Mouse (Mus musculus) large intestine, adult 2 months (tissue): ENCODE measurements around the gene Gria2. TPM values are rescaled to one million over a fixed set of nuclear protein-coding genes. Genes with fewer than 3 reads are reported as not detected.

ENCODE experiments used
- DNase-seq: peaks from one replicate; pipeline ENCODE4 v3.0.0-alpha.2; 2012; ENCODE audit warnings: low read depth, low spot score
- WGBS: fragments of 180-500 bp; shearing (Covaris S2); methylation state at CpG from one replicate; pipeline ENCODE4 v1.1.7; 2018; 5-methylcytosine and 5-hydroxymethylcytosine counted together
- polyA plus RNA-seq: library from polyadenylated mRNA; depleted of rRNA; stranded (reverse); fragments of >200 nt; gene quantifications from 2 replicates; pipeline ENCODE4 v1.2.3, GENCODE M21; 2012

Gene Gria2
- polyA plus RNA-seq, 1 experiment: 0.15 TPM

DNA sequence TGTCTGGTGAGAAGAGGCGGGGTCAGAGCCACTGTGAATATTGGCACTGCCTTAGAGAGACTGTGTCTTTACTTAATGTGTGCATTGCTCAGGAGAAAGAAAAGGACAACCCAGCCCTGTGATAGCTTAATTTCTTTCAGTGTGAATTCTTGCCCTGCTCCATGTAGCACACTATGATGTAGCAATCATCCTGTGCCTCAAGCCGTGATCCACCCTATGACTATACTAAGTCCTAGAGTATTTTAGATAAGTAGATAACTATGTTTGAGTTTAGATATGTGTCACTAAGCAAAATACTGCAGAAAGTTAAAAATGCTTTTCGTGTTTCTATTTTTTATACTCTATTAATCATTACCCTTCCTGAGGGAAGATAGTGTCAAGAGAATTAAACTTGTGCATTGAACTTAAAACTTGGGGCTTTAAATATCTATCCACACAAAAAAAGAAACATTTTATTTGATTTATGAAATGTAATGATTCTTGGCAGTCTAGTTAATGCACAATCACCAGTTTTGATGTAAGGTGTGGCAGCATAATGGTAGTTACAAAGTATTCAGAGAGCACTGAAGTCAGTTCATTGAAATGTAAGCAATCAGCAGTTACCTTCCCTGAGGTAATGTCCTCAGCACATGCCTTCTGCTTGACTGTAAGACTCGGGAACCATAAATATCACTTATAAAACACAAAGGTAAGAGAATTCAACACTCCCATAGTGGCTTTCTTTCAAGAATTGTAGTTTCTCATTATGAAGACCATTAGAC lies 22.1 kb downstream of the Gria2 start:
- 36% methylated on average over 4 of the region's 4 CpGs for WGBS
- no peak for DNase-seq

DNA sequence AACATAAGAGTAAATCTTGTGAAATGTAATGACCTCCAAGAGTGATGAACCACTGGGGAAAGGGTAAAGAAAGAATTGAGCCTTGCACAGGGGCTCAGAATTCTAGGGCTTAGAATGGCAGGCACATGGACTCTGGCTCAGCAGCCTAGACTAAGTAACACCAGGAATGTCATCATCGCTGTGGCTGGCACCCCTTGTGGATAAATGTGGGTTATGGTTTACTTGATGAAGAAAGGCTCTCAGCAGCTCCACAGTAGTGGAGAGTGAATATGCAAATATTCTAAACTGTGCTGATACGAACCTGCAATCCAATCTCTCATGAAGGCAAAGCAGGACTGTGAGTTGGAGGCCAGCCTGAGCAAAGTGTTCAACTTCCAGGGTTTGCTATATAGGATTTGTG lies 26.0 kb downstream of the Gria2 start:
- WGBS: 82% methylated on average over 2 of the region's 2 CpGs
- no peak for DNase-seq

DNA sequence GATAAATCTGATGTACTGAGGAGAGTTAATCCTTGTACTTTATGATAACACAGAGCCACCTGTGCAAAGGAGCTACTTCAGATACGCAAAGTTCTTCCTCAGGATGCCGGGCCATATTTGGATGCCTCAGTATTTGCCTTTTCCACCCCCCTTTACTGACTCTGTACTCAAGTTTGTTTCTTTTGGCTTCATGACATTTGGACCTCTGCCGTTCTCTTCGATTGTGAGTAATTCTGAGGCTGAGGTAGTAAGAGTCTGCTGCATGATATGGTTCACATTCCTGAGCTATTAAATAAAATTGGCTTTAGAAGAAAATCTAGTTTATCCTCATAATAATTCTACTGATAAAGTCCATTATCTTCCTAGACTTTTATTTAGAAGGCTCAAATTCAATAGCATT lies 26.7 kb downstream of the Gria2 start:
- WGBS: 47% methylated on average over 4 of the region's 4 CpGs

DNA sequence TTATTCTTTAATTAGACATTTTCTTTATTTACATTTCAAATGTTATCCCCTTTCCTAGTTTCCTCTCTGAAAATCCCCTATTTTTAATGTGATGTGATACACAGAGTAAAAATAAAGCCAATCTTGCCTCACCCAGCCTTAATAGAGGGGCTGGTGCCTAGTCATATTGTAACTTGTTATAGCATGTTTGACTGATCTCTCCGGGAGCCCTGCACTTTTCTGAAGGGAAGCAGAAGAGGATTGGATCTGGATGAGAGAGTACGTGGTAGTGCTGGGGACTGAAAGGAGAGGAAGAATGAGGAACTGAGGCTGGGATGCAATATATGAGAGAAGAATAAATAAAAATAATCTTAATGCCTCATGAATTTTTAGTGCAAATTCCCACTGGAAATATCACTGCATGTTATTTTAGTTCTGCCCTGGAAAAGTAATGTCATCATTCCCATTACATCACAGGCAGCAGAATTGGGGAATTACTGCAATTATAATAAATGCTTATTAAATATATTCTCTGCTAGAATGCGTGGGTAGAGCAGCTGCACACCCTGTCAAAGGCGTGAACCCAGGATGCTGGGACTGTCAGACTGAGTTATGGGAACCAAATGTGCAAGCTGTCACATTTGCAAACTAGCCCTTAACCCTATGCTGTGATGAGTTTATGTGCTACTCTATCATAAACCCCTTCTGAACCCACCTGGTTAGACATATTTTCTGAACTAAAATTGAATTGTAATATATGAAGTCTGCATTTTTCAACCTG lies 28.4 kb downstream of the Gria2 start:
- DNase-seq: no peak
- 69% methylated on average over 4 of the region's 4 CpGs for WGBS

More for the DNA sequence above, 26.7 kb downstream of the Gria2 start:
- no peak for DNase-seq

DNA sequence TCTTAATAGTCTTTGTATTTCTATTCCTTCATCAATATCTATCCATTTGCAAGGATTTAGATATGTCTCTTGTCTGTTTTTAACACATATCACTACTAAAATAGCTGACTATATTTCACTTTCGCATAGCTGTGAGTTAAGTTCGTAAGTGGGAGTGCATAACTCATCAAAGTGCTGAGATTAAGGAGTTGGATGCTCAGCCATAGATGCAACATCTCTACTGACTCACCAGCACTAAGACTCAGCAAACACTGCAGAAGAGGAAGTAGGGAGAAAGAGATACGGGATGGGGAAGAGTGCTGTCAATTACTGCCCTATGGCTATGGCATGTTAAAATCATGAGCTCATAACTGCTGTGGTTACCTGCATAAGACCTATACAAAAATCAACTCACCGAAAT lies 29.4 kb downstream of the Gria2 start:
- WGBS: 80% methylated on average over 4 of the region's 4 CpGs
- no peak for DNase-seq

DNA sequence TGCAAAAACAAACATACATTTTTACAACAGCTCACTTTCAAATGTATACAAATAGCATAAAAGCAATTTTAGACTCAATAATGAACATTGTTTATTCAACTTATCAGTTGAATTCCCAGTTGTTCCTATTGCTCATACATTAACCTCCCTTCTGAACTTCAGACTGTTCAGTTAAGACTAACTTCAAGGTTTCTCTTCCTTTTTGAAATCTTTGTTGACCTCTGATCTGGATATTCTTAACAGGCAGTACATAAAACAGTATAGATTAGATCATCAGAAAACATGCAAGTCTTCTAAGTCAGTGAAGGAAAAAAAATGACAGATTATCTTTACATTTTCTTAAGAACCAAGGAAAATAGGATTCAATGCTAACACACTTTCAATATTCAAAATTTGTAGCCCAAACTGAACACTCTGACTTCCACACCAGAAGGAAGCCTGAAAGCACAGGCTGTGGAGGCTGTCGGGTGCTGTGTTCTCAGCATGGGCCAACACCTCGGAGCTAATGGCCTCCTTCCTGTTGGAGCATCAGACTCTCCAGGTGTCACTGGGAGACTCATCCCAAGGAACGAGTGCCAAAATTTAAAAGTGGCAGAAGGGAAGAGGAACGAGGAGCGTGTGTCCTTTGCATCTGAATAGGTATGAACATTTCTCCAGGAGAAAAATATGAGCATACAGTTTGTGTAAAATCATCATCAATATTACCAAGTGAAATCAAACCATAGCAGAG lies 33.0 kb downstream of the Gria2 start:
- 71% methylated on average over 5 of the region's 5 CpGs for WGBS
- no peak for DNase-seq

DNA sequence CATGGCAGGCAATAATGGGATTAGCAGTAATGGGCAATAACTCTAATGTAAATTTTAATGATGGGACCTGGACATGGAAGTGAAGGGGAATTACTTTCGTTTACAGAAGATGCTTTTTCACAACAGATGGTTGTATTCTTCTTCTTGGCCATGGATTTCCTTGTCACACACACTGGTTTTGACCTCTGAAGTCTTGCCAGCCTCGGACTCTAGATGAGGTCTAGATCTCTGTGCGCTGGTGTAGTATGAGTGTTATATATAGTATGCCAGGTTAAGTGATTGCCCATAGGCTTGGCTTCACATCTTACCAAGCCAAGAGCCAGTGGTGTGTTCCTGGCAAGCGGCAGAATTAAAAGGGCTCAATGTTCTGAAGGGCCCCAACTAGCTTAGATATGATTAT lies 43.7 kb downstream of the Gria2 start:
- no peak for DNase-seq
- WGBS: 80% methylated on average over 4 of the region's 4 CpGs

DNA sequence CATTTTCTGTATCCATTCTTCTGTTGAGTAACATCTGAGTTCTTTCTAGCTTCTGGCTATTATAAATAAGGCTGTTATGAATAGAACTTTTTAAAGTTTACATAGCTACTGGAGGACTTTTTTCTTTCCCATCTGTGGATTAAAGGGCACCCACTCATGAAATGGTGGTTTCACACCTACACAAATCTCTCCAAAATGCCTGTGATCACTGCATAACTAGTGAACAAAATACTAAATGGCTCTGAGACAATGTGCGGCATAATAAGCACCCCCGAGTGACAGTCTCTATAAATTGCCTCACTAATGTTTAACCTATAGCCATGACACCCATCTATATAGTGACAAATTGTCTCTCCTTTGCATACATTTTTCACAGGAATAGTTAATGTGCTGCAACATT lies 44.3 kb downstream of the Gria2 start:
- WGBS: 83% methylated on average over 2 of the region's 2 CpGs

DNA sequence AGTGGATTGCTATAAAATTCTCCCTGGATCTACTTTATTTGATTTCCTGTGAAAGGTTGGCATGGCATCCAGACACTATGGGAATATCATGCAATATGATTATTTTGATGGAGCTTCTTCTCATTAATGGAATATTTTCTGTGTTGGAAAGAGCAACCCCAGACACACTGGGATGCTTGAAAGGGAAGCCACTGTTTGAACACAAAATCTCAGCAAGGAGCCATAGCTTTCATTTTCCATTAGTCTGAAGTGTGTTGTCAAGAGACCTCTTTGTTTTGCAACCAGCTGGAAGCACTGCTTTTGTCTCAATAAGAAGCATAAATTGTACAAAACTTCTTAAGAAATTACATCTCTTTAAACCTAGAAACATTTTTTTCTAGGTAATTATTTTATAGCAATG lies 51.8 kb downstream of the Gria2 start:
- DNase-seq: no peak

More for the DNA sequence above, 44.3 kb downstream of the Gria2 start:
- no peak for DNase-seq

DNA sequence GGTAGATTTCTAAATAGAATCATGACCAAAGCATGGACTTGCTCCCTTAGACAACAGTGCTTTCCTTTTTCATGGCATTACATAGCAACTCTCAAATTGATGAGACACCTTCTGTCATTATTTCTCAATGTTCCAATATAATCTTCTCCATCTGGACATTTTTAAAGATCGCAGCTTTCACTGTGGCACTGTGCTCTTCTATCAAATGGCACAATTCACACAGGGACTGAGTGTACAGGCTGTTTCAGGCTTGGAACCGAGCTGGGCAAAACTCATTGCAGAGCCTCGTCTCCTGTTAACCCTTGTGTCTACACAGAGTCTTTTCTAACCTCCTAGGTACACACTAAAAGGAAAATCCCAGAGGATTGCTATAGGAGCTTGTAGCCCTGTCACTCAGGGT lies 77.4 kb downstream of the Gria2 start:
- no peak for DNase-seq
- WGBS: 56% methylated on average over 3 of the region's 3 CpGs

DNA sequence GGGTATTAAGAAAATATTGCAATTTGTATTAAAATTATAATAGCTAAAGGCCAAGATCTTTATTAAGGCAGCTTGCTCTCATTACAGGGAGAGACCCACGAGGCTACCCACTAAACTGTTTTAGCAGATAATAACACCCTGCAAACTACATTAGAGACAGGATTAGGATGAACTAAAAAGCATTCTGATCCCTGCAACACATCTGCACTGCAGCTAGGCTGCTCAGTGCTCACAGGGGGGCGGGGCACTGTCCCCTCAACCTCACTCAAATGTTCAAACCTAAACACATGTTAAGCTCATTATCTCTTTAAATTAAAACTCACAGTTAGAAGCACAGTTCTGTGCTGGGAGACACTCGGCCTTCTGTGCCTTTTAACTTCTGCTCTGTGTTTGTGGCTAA lies 89.5 kb downstream of the Gria2 start:
- WGBS: 56% methylated on average over 3 of the region's 3 CpGs
- DNase-seq: no peak

DNA sequence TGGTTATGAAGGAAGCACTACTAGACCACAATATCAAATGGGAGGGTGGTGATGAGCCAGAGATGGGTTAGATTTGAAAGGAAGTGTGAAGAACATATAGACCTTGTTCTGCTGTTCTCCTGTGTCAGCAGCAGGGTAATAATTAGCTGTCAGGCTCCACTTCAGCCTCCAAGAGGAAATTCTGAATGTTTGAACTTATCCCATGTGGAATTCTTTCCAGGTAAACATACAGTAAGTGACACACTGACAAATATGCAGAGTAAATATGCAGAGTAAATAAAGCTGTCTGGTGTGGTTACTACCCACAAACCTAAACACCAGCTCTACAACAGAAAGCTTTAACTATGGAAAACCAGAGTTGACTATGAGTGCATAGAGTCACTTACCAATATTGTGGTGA lies 93.6 kb downstream of the Gria2 start:
- DNase-seq: no peak

DNA sequence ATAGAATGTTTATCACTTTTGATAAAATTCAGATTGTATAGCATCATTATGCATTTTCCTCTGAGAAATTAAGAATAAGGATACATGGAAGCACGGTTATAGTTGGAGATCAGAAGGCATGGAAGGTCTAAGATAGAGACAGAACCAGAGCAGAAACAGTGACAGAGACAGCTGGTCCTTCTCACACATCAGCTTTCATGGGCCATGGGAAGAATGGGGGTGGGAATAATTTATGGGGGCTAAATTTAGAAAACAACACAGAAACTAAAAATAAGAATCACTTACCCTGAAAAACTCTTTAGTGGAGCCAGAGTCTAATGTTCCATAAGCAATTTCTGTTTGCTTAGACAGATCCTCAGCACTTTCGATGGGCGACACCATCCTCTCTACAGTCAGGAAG lies 100.5 kb downstream of the Gria2 start:
- no peak for DNase-seq
- WGBS: 87% methylated on average over 3 of the region's 3 CpGs

DNA sequence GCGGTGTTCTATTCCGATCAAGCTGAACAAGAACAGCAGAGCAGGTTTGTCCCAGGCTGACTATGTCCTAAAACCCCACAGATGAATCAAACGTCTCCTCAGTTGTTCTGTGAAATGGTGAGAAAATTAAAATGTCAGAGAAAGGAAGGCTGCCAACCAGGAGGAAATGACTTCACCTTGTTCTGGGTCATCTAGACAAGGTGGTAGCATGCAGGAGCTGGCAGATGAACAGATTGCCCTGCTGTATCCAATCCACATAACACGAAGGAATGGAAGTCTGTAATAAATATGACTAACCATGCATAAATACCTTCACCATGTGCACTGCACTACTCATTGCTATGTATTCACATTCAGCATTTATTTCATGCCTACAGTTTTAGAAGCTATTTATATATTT lies 105.1 kb downstream of the Gria2 start:
- DNase-seq: no peak
- 68% methylated on average over 4 of the region's 4 CpGs for WGBS

DNA sequence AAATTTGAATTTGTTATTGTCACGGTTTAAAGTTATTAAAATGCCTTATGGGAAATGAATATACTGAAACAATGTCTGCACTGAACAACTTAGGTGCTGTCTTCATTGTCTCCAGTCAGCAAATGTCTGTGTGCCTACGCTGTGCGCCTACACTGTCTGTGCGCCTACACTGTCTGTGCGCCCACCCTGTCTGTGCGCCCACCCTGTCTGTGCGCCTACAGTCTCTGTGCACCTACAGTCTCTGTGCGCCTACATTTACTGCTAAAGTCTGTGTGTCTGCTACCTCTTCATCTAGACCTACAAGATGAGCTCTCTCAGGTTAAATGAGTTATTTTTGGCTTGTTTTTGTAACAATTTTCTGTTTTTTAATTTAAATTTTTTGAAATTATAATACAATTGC lies 107.7 kb downstream of the Gria2 start:
- 95% methylated on average over 8 of the region's 8 CpGs for WGBS
- no peak for DNase-seq

DNA sequence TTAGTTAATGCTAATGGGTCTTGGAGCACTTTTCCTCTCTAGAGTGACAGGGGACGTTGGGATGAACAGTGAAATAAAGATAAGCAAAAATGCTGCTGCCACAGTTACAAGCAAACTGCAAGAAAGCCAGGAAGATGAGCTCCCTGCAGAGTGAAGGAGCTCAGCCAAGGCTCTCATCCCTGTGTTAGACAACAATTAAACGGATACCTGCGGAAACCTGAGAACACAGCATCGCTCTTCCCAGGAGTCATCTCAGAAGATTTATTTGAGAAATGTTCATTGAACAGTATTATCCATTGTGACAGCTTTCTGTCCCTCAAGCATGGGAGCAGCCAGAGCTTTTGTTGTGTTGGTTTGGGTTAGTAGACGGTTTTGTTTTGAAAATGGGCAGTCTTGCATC lies 137.5 kb downstream of the Gria2 start:
- WGBS: 74% methylated on average over 5 of the region's 5 CpGs

DNA sequence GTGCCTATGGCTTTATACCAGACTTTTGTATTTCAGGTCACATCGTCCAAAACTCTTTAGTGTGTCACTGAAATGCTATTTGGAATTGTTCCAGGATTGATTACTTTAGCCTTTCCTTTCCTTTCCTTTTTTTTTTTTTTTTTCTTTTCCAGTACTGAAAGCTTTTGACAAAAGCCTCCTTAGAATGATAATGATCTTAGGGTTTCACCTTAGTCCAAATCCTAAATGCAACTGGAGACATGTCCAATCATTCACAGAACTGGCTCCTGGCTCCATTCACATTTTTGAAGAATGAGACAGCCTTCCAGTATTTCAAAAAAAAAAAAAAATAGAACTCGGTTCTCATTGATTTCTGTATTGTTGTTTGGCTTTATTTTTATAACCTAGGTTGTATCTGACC lies 139.3 kb downstream of the Gria2 start:
- no peak for DNase-seq
- 53% methylated on average over 2 of the region's 2 CpGs for WGBS

More for the DNA sequence above, 137.5 kb downstream of the Gria2 start:
- DNase-seq: no peak

DNA sequence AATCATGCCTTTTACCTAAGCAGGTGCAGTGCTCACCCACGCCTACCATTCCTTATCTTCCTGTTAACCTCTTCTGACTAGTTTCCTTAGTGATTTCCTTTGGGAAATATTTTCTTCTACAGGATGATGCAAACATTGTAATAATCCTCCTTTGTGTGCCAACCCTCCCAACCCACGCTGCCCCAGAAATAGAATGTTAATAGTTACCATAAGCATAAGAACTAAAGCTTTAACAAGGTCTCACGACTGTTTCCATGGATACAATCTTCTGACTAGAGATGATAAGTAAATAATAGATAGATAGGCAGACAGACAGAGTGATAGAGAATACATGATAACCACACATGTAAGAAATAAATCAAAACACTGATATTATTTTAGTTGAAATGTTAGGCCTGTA lies 140.8 kb downstream of the Gria2 start:
- 29% methylated on average over 3 of the region's 3 CpGs for WGBS
- DNase-seq: no peak

DNA sequence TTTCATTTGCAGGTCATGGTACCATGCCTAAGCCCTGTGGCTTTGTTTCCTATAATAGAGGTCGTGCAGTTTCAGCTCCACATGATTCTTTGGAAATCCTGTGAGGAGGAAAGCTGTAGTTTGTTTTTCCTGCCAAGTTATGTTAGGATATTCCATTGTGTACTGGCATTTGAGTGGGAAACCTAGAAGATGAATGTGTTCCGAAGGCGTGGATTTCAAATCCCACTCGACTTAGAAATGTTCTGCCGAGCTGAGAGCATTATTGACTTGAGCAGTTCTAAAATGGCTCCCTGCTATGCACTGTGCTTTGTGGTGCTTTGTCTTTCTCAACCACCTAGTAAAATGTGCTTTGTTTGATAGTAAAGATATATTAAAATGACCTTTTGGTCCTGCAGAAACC lies 150.4 kb downstream of the Gria2 start:
- 81% methylated on average over 5 of the region's 5 CpGs for WGBS
- DNase-seq: no peak
